Mouse (Mus musculus) T-helper 17 cell (primary cell): Measurements from ENCODE around the gene Kdm8.

Source experiments
- in situ Hi-C, 2 experiments: fragments of 300-600 bp; cut with MboI, MseI; formaldehyde crosslinking; loops; 1 replicate in 1 of 2; 2 replicates in 1 of 2; pipeline ENCODE4 v1.15.1; 2025; ENCODE audit warnings: high pct_unique_total_duplicates in 2 of 2

The Kdm8 gene

GRCm38 (mm10) chr7:125495864-125496440 is 51.5 kb downstream of the Kdm8 start:
- in situ Hi-C loops, result loop anchor here in 1 of 2 experiments (25.0 kb wide), 1 partner anchor 866 kb away; the partner anchor contains the start of gene Lat

- in situ Hi-C loops, result loop anchor here in 1 of 2 experiments (25.0 kb wide), 1 partner anchor 862 kb away; the partner anchor contains the start of gene Lat
Measured at GRCm38 (mm10) chr7:125499927-125500868, 55.7 kb downstream of the Kdm8 start.

DNA sequence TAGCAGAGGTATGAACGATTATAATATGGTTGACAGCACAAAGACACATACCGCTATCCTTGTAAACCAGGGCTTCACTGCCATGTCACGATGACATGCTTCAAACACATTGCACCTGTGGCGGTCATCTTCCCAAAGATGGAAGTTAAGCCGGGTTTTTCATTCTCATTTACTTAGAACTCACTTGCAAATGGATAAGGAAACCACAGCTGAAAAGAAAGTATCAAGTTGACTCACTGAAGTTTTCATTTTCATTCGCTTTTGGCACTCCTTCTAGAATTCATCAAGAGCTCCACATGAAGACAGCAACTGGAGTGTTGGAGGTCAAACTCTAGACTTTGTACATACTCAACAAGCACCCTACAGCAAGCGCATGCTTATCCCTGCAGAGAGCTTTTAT is 56.4 kb downstream of the Kdm8 start:
- in situ Hi-C loops, result no loop called here

DNA sequence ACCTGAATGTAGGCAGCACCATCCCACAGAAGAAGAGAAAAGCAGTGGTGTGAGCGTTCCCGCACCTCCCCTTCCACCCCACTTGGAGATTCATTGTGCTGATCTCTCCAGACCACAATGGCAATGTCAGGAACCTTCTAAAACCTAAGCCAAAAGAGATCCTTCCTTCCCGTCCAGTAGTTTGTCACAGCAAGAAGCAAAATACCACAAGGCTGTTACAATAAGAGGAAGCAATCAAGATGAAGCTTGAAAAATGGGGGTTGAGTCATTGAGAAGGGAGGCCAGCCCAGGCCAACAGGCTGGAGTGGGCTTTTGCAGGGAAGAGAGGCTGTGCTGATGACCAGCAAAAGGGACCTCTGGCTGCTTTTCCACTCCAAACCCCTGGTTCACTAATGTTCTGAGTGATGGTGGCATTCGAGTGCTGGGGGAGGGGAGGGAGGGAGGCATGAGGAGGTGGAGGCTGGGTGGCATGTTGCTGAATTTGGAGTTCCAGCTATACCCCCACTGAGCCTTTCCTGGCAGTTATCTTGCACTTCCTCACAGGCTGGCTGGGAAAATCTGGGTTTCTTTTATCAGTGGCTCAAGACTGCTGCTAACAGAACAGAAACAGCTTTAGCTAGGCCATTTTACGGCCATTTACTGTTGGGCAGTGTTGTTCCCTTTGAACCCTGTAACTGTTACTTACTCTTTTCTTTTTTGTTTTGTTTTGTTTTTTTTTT is 59.1 kb downstream of the Kdm8 start:
- in situ Hi-C loops, result no loop called here

GRCm38 (mm10) chr7:125504618-125505017 is 60.1 kb downstream of the Kdm8 start:
- in situ Hi-C loops, result no loop called here

GRCm38 (mm10) chr7:125505568-125505967 is 61.1 kb downstream of the Kdm8 start:
- in situ Hi-C loops, result no loop called here

GRCm38 (mm10) chr7:125507279-125507678 is 62.8 kb downstream of the Kdm8 start:
- in situ Hi-C loops, result no loop called here

DNA sequence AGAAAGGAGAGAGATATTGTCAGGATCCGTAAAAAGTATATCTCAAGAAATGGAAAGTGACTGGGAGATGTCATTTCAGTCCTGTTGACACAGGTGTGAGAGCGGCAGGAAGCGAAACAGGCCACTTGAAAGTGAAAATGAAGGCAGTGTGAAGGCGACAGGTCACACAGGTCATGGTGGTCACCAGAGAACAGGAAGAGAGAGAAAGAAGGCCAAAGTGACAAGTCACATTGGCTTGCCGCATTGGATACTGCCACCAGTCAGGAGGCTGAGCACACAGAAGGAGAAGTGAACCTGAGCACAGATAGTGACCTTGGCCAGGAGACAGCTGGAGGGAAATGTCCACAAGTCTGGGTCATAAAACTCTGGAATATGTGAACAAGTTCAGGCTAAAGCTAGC is 67.0 kb downstream of the Kdm8 start:
- in situ Hi-C loops, result no loop called here

GRCm38 (mm10) chr7:125511852-125512251 is 67.4 kb downstream of the Kdm8 start:
- in situ Hi-C loops, result no loop called here
